Mouse (Mus musculus) E14TG2a.4 (cell line): ENCODE data around the gene B3gat1.

ENCODE experiments used
- CTCF ChIP-seq: conservative IDR thresholded peaks from 2 replicates; pipeline ENCODE4 v1.5.1; 2014; ENCODE audit warnings: low read length
- NANOG ChIP-seq: IDR thresholded peaks from 2 replicates; pipeline ENCODE4 v1.6.1; 2014; ENCODE audit warnings: borderline replicate concordance, low read length, mixed read lengths

DNA sequence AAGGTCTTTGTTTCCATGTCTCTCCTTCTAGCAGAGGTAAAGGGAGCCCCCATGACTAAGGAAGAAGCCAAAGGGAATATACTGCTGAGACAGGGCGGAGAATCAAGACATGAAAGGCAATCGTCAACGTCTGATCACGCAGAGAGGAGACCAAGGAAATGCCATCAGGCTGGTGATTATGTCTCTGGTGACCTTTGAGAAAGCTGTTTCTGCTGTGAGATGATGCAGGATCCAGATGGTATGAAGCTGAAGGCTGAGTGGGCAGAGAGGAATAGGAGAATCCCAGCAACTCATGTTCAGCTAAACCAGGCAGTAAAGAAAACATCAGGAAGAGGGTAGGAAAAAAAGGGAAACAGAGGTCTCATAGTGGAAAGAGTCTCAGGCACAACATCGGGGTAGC is 38.4 kb upstream of the B3gat1 start:
- TF ChIP-seq CTCF: no peak
- no peak for TF ChIP-seq NANOG
